Mouse (Mus musculus) E14TG2a.4 (cell line): ENCODE measurements around the gene Zfp553.
"Not testable (repeated sequence)": the region's sequence is repeated elsewhere in the genome, so short reads cannot be mapped to it uniquely, and the experiment has no call there.

Experiments
- H3K27me3 ChIP-seq: 2 replicates; pipeline ENCODE4 v1.6.1; 2014; ENCODE audit warnings: low read length, control low read depth; ENCODE audit not compliant: insufficient read depth
- H3K36me3 ChIP-seq: 2 replicates; pipeline ENCODE4 v1.6.1; 2014; ENCODE audit warnings: low read length, control low read depth; ENCODE audit not compliant: insufficient read depth
- H3K4me1 ChIP-seq: replicated peaks from 2 replicates; pipeline ENCODE4 v1.6.1; 2014; ENCODE audit warnings: low read depth, low read length, control low read depth
- H3K4me3 ChIP-seq: replicated peaks from 2 replicates; pipeline ENCODE4 v1.5.1; 2014; ENCODE audit warnings: mild to moderate bottlenecking, low read length
- H3K9me3 ChIP-seq: 2 replicates; pipeline ENCODE4 v1.6.1; 2014; ENCODE audit warnings: low read length, control low read depth
- CTCF ChIP-seq: conservative IDR thresholded peaks from 2 replicates; pipeline ENCODE4 v1.5.1; 2014; ENCODE audit warnings: low read length
- NANOG ChIP-seq: IDR thresholded peaks from 2 replicates; pipeline ENCODE4 v1.6.1; 2014; ENCODE audit warnings: borderline replicate concordance, low read length, mixed read lengths
- POU5F1 ChIP-seq: IDR thresholded peaks from 2 replicates; pipeline ENCODE4 v1.6.1; 2014; ENCODE audit warnings: low read length, borderline replicate concordance

The Zfp553 gene

GRCm38 (mm10) chr7:127233765-127234164, 904 bp downstream of the Zfp553 start:
- peaks cover 51% of the 10 kb centered on the region for H3K9me3 ChIP-seq
- H3K4me3 ChIP-seq: peak overlapping the region; percentile 95
- H3K36me3 ChIP-seq: peaks cover 74% of the 10 kb centered on the region
- H3K4me1 ChIP-seq: peaks cover 55% of the 10 kb centered on the region
- no peaks in the 10 kb centered on the region for H3K27me3 ChIP-seq
- no peak for TF ChIP-seq POU5F1
- no peak for TF ChIP-seq NANOG
- TF ChIP-seq CTCF: no peak

DNA sequence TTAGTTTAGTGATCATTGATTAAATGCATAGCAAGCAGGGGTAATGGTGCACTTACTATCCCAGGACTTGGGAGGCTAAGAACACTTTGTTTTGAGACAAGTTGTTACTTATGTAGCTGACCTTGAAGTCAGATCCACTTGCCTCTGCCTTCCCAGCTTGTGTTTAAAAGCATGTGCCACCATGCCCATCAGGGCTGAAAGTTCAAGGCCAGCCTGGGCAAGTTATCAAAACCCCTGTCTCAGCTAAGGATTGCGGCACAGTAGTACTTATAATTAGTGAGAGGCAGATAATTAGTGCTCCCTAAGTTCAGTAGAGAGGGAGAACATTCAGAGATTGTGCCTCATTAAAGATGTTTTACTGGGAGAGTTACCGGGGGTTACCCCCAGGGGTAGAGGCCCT, 1.9 kb downstream of the Zfp553 start:
- H3K36me3 ChIP-seq: peaks cover 71% of the 10 kb centered on the region

GRCm38 (mm10) chr7:127243361-127243867, 10.6 kb downstream of the Zfp553 start:
- Histone ChIP-seq H3K9me3 (peaks cover 44% of the 10 kb centered on the region), H3K36me3 (peaks cover 41% of the 10 kb centered on the region), H3K27me3 (no peaks in the 10 kb centered on the region), H3K4me1 (peaks cover 17% of the 10 kb centered on the region), H3K4me3 (peak overlapping the region; percentile 89)
- TF ChIP-seq CTCF (no peak), POU5F1 (no peak), NANOG (no peak)

More for the DNA sequence above, 1.9 kb downstream of the Zfp553 start:
- TF ChIP-seq POU5F1: no peak
- TF ChIP-seq CTCF: no peak
- TF ChIP-seq NANOG: no peak
- H3K4me1 ChIP-seq: peaks cover 45% of the 10 kb centered on the region
- H3K4me3 ChIP-seq: peak overlapping the region; percentile 95
- H3K27me3 ChIP-seq: no peaks in the 10 kb centered on the region
- H3K9me3 ChIP-seq: peaks cover 61% of the 10 kb centered on the region

GRCm38 (mm10) chr7:127243870-127244657, 11.2 kb downstream of the Zfp553 start, which contains the start of gene Zfp771:
TSS of gene Zfp771 (plus strand) at chr7:127244274.
- no peaks in the 10 kb centered on the region for H3K27me3 ChIP-seq
- H3K4me3 ChIP-seq: peak within 1 kb of the TSS; percentile 89
- no peak for TF ChIP-seq NANOG
- peaks cover 17% of the 10 kb centered on the region for H3K4me1 ChIP-seq
- H3K36me3 ChIP-seq: peaks cover 40% of the 10 kb centered on the region
- peaks cover 38% of the 10 kb centered on the region for H3K9me3 ChIP-seq

- no peak for TF ChIP-seq CTCF
- no peak for TF ChIP-seq POU5F1
- TF ChIP-seq NANOG: no peak
- Histone ChIP-seq H3K4me3 (peak overlapping the region; percentile 89), H3K27me3 (no peaks in the 10 kb centered on the region), H3K36me3 (peaks cover 46% of the 10 kb centered on the region), H3K9me3 (peaks cover 29% of the 10 kb centered on the region), H3K4me1 (peaks cover 26% of the 10 kb centered on the region)
Measured at GRCm38 (mm10) chr7:127244658-127245510, 12.0 kb downstream of the Zfp553 start.

DNA sequence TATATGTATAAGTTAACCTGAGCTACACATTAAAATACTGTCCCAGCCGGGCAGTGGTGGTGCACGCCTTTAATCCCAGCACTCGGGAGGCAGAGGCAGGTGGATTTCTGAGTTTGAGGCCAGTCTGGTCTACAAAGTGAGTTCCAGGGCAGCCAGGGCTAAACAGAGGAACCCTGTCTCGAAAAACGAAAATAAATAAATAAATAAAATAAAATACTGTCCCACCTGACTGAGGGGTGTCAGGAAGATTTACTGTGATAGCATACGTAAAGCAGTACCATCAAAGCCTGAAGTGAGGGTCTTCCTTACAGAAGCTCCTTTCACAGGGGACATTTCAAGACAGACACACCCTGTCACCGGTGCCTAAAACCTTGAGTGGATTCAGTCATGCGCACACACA, 17.6 kb downstream of the Zfp553 start:
- H3K27me3 ChIP-seq, H3K4me3 ChIP-seq, H3K9me3 ChIP-seq: not testable (repeated sequence)
- Histone ChIP-seq H3K4me1 (peaks cover 44% of the 10 kb centered on the region), H3K36me3 (peaks cover 67% of the 10 kb centered on the region)

DNA sequence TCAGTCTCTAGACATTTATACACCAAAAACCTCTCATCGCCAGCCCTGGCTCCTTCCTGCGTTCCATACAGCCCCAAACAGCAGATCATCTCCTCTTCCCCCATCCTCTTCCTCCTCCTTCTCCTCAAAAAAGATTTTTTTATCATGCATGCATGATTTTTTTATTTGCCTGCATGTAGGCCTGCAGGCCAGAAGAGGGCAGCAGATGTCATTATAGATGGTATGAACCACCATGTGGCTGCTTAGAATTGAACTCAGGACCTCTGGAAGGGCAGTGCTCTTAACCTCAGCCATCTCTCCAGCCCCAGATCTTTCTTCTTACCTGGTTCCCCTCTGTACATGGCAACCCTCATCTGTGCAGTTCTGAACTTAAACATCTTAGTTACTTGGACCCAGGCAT, 19.6 kb downstream of the Zfp553 start:
- Histone ChIP-seq H3K27me3 (no peaks in the 10 kb centered on the region), H3K36me3 (peaks cover 67% of the 10 kb centered on the region), H3K9me3 (no peaks in the 10 kb centered on the region), H3K4me3 (no peak overlapping the region), H3K4me1 (peaks cover 56% of the 10 kb centered on the region)
- TF ChIP-seq NANOG: no peak
- no peak for TF ChIP-seq POU5F1
- TF ChIP-seq CTCF: peak; percentile 70

DNA sequence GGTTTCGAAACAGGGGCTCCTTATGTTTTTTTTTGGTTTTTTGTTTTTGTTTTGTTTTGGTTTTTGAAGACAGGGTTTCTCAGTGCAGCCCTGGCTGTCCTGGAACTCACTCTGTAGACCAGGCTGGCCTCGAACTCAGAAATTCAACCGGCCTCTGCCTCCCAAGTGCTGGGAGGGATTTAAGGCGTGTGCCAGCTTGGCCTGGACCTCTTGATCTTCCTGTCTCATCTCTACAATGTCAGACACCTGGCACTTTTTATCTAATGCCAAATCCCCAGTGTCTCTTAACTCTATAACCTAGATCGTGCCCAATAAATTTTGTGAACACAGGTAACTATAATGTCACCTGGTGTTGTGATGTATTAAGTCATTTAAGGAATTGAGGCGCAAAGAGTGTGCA, 20.5 kb downstream of the Zfp553 start:
- peak overlapping the region; percentile 88 for H3K4me3 ChIP-seq
- TF ChIP-seq POU5F1 (no peak), NANOG (no peak), CTCF (no peak)
- H3K27me3 ChIP-seq: no peaks in the 10 kb centered on the region
- H3K9me3 ChIP-seq: no peaks in the 10 kb centered on the region
- H3K4me1 ChIP-seq: peaks cover 65% of the 10 kb centered on the region
- H3K36me3 ChIP-seq: peaks cover 67% of the 10 kb centered on the region
